Mouse (Mus musculus): ENCODE results near the gene Add3. TPM values are rescaled to one million over a fixed set of nuclear protein-coding genes. Genes with fewer than 3 reads are reported as not detected.

Add3 gene
- total and polyA plus RNA-seq, 2 experiments from 2014 or later = 51.9 to 54.6 TPM

GRCm38 (mm10) chr19:53256991-53257594, 116.8 kb downstream of the Add3 start:
- Histone ChIP-seq H3K9me3 (ENCODE audit: low read length) (no peaks in the 10 kb centered on the region), H3K27me3 (ENCODE audit: insufficient read depth, low read length) (no peaks in the 10 kb centered on the region), H3K36me3 (ENCODE audit: insufficient read depth, low read length) (no peaks in the 10 kb centered on the region), H3K4me1 (ENCODE audit: insufficient read depth, low read length) (no peaks in the 10 kb centered on the region), H3K9ac (replicated peaks; ENCODE audit: low read length, poor library complexity, severe bottlenecking) (no peak overlapping the region), H3K27ac (ENCODE audit: low read depth, low read length) (no peak overlapping the region), H3K4me3 (ENCODE audit: low read depth, low read length) (no peak overlapping the region), H3K4me2 (ENCODE audit: low read depth, low read length, poor library complexity, severe bottlenecking) (no peak overlapping the region)
- DNase-seq (ENCODE audit: low spot score) (no peak), ATAC-seq (ENCODE audit: low FRiP score) (no peak)
- no peak for TF ChIP-seq CTCF (IDR thresholded peaks at IDR 0.05)
- WGBS = 94% methylated on average over 7 of the region's 7 CpGs

GRCm38 (mm10) chr19:53257631-53258560, 117.7 kb downstream of the Add3 start:
- ATAC-seq (ENCODE audit: low FRiP score) = no peak
- Histone ChIP-seq H3K9ac (replicated peaks; ENCODE audit: low read length, poor library complexity, severe bottlenecking) (no peak overlapping the region), H3K9me3 (ENCODE audit: low read length) (no peaks in the 10 kb centered on the region), H3K4me1 (ENCODE audit: insufficient read depth, low read length) (no peaks in the 10 kb centered on the region), H3K27me3 (ENCODE audit: insufficient read depth, low read length) (no peaks in the 10 kb centered on the region), H3K4me3 (ENCODE audit: low read depth, low read length) (no peak overlapping the region), H3K27ac (ENCODE audit: low read depth, low read length) (no peak overlapping the region), H3K36me3 (ENCODE audit: insufficient read depth, low read length) (no peaks in the 10 kb centered on the region), H3K4me2 (ENCODE audit: low read depth, low read length, poor library complexity, severe bottlenecking) (no peak overlapping the region)
- DNase-seq (ENCODE audit: low spot score) = no peak
- TF ChIP-seq CTCF (IDR thresholded peaks at IDR 0.05) = no peak
- WGBS = 91% methylated on average over 15 of the region's 15 CpGs

GRCm38 (mm10) chr19:53258740-53259506, 118.7 kb downstream of the Add3 start:
- ATAC-seq (ENCODE audit: low FRiP score) (no peak), DNase-seq (ENCODE audit: low spot score) (no peak)
- no peak overlapping the region for H3K27ac ChIP-seq (ENCODE audit: low read depth, low read length)
- H3K4me3 ChIP-seq (ENCODE audit: low read depth, low read length) = no peak overlapping the region
- WGBS = 89% methylated on average over 13 of the region's 13 CpGs
- no peaks in the 10 kb centered on the region for H3K4me1 ChIP-seq (ENCODE audit: insufficient read depth, low read length)
- no peak overlapping the region for H3K9ac ChIP-seq (replicated peaks; ENCODE audit: low read length, poor library complexity, severe bottlenecking)
- TF ChIP-seq CTCF (IDR thresholded peaks at IDR 0.05) = no peak
- H3K9me3 ChIP-seq (ENCODE audit: low read length) = no peaks in the 10 kb centered on the region
- H3K36me3 ChIP-seq (ENCODE audit: insufficient read depth, low read length) = no peaks in the 10 kb centered on the region
- no peaks in the 10 kb centered on the region for H3K27me3 ChIP-seq (ENCODE audit: insufficient read depth, low read length)
- H3K4me2 ChIP-seq (ENCODE audit: low read depth, low read length, poor library complexity, severe bottlenecking) = no peak overlapping the region

- no peak overlapping the region for H3K4me2 ChIP-seq (ENCODE audit: low read depth, low read length, poor library complexity, severe bottlenecking)
- DNase-seq (ENCODE audit: low spot score) (peak; percentile 84), ATAC-seq (ENCODE audit: low FRiP score) (peak; percentile 66; the same call in 1 of the 2 replicates)
- 78% methylated on average over 5 of the region's 5 CpGs for WGBS
- no peaks in the 10 kb centered on the region for H3K9me3 ChIP-seq (ENCODE audit: low read length)
- no peak overlapping the region for H3K4me3 ChIP-seq (ENCODE audit: low read depth, low read length)
- no peak for TF ChIP-seq CTCF (IDR thresholded peaks at IDR 0.05)
- H3K27ac ChIP-seq (ENCODE audit: low read depth, low read length) = no peak overlapping the region
- no peaks in the 10 kb centered on the region for H3K27me3 ChIP-seq (ENCODE audit: insufficient read depth, low read length)
- H3K4me1 ChIP-seq (ENCODE audit: insufficient read depth, low read length) = no peaks in the 10 kb centered on the region
- no peaks in the 10 kb centered on the region for H3K36me3 ChIP-seq (ENCODE audit: insufficient read depth, low read length)
- no peak overlapping the region for H3K9ac ChIP-seq (replicated peaks; ENCODE audit: low read length, poor library complexity, severe bottlenecking)
Observed at GRCm38 (mm10) chr19:53259541-53259940, 119.3 kb downstream of the Add3 start.

- Histone ChIP-seq H3K36me3 (ENCODE audit: insufficient read depth, low read length) (no peaks in the 10 kb centered on the region), H3K9me3 (ENCODE audit: low read length) (no peaks in the 10 kb centered on the region), H3K27ac (ENCODE audit: low read depth, low read length) (no peak overlapping the region), H3K9ac (replicated peaks; ENCODE audit: low read length, poor library complexity, severe bottlenecking) (no peak overlapping the region), H3K4me2 (ENCODE audit: low read depth, low read length, poor library complexity, severe bottlenecking) (no peak overlapping the region), H3K27me3 (ENCODE audit: insufficient read depth, low read length) (no peaks in the 10 kb centered on the region), H3K4me3 (ENCODE audit: low read depth, low read length) (no peak overlapping the region), H3K4me1 (ENCODE audit: insufficient read depth, low read length) (no peaks in the 10 kb centered on the region)
- TF ChIP-seq CTCF (IDR thresholded peaks at IDR 0.05) = no peak
- ATAC-seq (ENCODE audit: low FRiP score) = no peak
- peak; percentile 47 for DNase-seq (ENCODE audit: low spot score)
- 83% methylated on average over 10 of the region's 10 CpGs for WGBS
Observed at GRCm38 (mm10) chr19:53260261-53260660, 120.0 kb downstream of the Add3 start.

Data from midbrain, postnatal 0 days (tissue).